Comparison of ENCODE assay signal across 21 mouse cellular contexts in the genomic region with DNA sequence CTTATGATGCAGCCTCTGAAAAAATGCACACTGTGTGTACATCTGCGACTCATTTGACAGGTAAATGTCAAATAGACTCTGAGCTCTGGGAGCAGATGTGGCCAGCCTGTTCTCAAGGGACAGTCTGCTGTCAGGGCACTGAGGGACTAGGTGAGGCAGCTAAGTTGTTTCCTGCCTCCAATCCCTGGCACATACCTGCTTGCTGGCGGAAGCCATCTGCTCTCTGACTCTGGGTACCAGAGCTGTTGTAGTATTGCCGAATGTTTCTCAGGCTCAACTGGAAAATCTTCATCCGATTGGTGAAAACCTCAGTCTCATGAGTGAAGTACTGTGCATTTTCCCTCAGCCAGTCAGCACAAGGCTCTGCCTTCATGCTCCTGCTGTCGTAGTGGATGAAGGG. TPM values are rescaled to one million over a fixed set of nuclear protein-coding genes. Genes with fewer than 3 reads are reported as not detected.
"Had no signal": no experiment of that assay in that cellular context is flagged by ENCODE, and none has a peak within 500 bp of the region (broad histone marks: within the 10 kb centered on the region; RNA-seq: fewer than 3 reads in every experiment).

No protein-coding gene starts in this region.

- H3K9ac ChIP-seq: kidney, embryonic 15.5 days; limb, embryonic 15.5 days; midbrain, embryonic 15.5 days; neural tube, embryonic 13.5 days had no signal

- H3K4me3 ChIP-seq: kidney, embryonic 15.5 days; limb, embryonic 15.5 days; midbrain, embryonic 10.5 days; midbrain, embryonic 15.5 days; neural tube, embryonic 13.5 days had no signal

- H3K27ac ChIP-seq: kidney, embryonic 15.5 days; limb, embryonic 15.5 days; midbrain, embryonic 10.5 days; midbrain, embryonic 15.5 days; neural tube, embryonic 13.5 days had no signal

- H3K4me1 ChIP-seq: limb, embryonic 15.5 days; midbrain, embryonic 15.5 days; neural tube, embryonic 13.5 days had no signal

- DNase-seq: kidney, adult 2 months; kidney, postnatal 14 days; layer of hippocampus, postnatal 36 days; lung, adult 18-20 months; retina, postnatal 1 day; right cerebral cortex, postnatal 4 days; spleen, adult 18-20 months; thymus, adult 18-20 months; thymus, postnatal 14 days had no signal

- H3K9me3 ChIP-seq: kidney, embryonic 15.5 days; limb, embryonic 15.5 days; midbrain, embryonic 10.5 days; midbrain, embryonic 15.5 days; neural tube, embryonic 13.5 days had no signal

- H3K4me2 ChIP-seq: kidney, embryonic 15.5 days; limb, embryonic 15.5 days; midbrain, embryonic 15.5 days; neural tube, embryonic 13.5 days had no signal

- H3K27me3 ChIP-seq: kidney, embryonic 15.5 days; limb, embryonic 15.5 days; midbrain, embryonic 15.5 days; neural tube, embryonic 13.5 days had no signal

- ATAC-seq: midbrain, embryonic 15.5 days had no signal

RNA-seq across cellular contexts. Expression of gene Gm6034, which starts 25.7 kb away (rescaled TPM):
- total RNA-seq: left cerebral cortex, adult 8-10 months; left cerebral cortex, postnatal 25 days had no signal
- polyA plus RNA-seq: kidney, adult 2 months; kidney, embryonic 15.5 days; large intestine, adult 2 months; limb, embryonic 11.5 days; limb, embryonic 15.5 days; lung, embryonic 16.5 days; midbrain, embryonic 10.5 days; midbrain, embryonic 15.5 days; neural tube, embryonic 13.5 days; stomach, embryonic 14.5 days; urinary bladder, adult 2 months had no signal
